Mouse (Mus musculus): ENCODE measurements around the gene Csnk2b.
A peak's percentile ranks its signal among the peaks of the same experiment; 100 is the strongest.

The Csnk2b gene

DNA sequence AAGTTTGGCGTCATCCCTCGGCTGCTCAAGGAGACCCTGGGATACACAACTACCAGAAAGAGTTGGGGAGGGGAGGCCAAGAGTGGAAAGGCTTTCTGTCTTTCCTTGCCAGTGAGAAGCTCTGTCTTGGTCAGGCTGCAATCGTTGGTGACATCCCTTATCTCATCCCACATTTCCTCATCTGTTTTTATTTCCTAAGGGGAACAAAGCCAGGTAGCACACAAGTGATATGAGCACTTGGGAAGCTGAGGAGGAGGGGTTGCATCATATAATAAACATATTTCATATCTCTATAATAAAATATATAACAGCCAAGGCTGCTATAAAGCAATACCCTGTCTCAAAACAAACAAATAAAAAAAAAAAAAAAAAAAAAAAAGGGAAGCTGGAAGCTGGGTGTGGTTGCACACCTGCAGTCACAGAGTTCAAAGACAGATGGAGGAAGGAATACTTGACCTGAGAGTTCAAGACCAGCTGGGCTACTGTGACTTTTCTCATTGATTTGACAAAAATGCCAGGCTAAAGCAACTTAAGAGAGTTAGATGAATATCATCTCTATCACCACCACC lies 37.8 kb downstream of the Csnk2b start:
- DNase-seq, result no peak

DNA sequence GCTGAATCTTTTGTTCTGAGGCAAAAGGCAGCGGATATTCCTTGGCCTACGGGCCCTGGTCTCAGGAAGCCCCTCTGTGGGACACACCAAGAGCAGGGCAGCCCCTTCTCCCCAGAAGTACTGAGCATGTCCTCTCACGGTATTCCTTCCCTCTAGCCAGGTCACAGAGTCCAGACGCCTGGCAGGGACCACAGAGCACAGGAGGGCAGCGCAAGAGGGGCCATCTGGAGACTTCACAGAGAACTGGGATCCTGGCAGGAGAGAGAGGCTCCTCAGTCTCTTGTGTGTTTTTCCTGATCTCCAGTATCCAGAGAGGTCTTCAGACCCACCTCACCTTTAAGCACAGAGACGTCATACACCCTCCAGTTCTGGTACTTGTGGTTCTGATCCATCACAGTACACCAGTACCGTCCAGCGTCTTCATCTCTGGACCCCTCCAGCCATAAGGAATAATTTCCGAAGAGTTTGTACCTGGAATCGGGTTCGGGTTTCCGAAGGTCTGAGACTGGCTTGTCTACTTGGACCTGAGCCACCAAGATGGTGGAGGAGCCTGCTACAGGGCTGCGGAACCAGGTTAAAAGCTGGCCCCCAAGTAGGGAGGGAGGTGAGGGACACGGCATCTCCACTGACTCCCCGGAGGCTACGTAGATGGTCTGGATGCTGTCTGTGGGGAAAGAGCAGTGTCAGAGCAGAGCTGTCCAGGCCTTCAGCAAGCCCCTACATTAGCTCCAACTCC lies 38.8 kb downstream of the Csnk2b start:
- DNase-seq, result no peak

DNA sequence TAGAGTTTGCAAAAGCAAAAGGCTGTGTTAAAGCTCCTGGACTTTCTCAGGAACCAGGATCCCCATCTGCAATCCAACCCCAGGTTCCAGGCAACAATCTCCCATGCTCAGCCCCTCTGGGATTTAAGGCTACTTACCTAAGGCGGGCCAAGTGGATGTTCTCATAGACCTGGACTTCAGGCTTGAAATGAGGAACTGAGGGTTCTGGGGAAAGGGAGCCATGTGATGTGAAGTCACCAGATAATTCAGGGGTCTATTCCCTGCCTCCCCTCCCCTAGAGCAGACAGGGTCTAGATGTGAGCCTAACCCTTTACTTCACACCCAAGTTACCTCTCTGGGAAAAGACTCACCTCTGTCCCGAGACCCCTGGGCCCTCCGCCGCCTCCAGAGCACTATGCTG lies 41.1 kb downstream of the Csnk2b start:
- DNase-seq, result no peak

- no peak for DNase-seq
Measured at GRCm38 (mm10) chr17:35080248-35080647, 41.6 kb downstream of the Csnk2b start.

DNA sequence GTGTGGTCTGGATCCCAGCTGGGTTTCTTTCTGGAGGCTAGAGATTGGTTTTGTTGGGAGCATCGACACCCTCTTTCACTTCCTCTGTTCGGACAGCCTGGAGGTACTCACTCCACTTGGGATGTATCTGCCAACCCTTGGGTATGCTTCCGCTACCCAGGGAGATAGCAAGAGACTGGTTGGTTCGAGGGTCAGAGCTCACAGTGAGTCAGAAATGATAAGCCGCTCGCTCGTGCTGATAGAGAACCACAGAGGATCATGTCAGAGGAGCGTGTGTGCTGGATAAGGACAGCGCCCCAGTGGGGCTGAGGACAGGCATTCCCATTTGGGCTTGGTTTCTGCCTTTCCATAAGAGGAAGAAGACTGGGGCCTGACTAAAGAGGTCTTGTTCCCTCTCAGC lies 42.1 kb downstream of the Csnk2b start:
- no peak for DNase-seq

DNA sequence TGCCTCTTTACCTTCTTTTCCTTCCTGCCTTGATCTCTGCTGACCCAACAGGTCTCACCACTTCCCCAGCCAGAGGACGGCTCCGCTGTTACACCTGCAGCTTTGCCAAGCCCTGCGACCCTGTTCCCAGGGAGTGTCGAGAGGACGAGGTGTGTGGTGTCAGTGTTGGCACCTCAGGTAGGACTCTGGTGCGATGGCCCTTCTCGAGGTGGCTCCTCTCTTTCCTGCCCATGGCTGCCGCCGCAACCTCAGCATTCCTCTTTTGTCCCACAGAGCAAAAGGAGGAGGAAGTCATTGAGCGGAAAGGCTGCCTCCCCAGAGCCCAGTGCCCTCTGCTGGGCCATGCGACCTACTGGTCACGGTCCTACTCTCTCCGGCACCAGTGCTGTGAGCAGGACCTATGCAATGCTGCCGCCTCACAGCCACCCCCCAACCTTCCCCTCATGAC lies 44.0 kb downstream of the Csnk2b start, which contains the start of gene Ly6g6d:
Gene Ly6g6d (minus strand): TSS at position 280 of the 448 bp plus-strand sequence.
- no peak for DNase-seq

DNA sequence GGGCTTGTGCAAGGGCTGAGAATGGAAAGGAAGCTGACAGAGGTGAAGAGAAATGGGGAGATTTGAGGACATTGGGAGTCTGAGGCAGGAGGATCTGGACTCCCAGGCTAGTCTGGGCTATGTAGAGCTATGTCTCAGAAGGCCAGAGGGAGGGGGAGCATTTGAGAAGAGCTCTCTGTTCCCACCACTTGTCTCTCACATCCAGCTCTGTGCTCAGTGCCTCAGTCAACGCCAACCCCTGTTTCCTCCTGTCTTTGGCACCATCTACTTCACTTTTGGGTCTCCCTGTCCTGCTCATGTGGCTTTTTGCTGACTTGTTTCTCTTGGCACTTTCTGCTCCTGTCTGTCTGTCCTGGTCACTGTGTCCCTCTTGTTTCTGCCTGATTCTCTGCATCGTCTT lies 44.6 kb downstream of the Csnk2b start:
- no peak for DNase-seq

- DNase-seq, result no peak
Measured at GRCm38 (mm10) chr17:35076507-35077176, 45.2 kb downstream of the Csnk2b start, which contains the start of gene Ly6g6e. Gene Ly6g6e, plus strand, starts transcription at chr17:35076902.

GRCm38 (mm10) chr17:35074097-35074496 lies 47.8 kb downstream of the Csnk2b start:
- DNase-seq, result no peak

GRCm38 (mm10) chr17:35071454-35071853 lies 50.4 kb downstream of the Csnk2b start:
- no peak for DNase-seq

- DNase-seq, result no peak
Measured at GRCm38 (mm10) chr17:35070556-35071229, 51.2 kb downstream of the Csnk2b start.

- peak; percentile 30 for DNase-seq
Measured at GRCm38 (mm10) chr17:35068213-35068914, 53.5 kb downstream of the Csnk2b start.

Data from right cerebral cortex, postnatal 25 days (tissue).